Mouse (Mus musculus) embryo, embryonic 10.5 days (tissue): Measurements from ENCODE around the gene Cblb.

ENCODE experiments used
- DNase-seq: peaks from one replicate; pipeline ENCODE4 v3.0.0-alpha.2; 2015; ENCODE audit warnings: low spot score

The Cblb gene

GRCm38 (mm10) chr16:52210844-52211606 is 180.0 kb downstream of the Cblb start:
- no peak for DNase-seq

GRCm38 (mm10) chr16:52219069-52219468 is 188.0 kb downstream of the Cblb start:
- DNase-seq: peak; percentile 74

- no peak for DNase-seq
Observed at GRCm38 (mm10) chr16:52222896-52223295, 191.9 kb downstream of the Cblb start.

- DNase-seq: no peak
Observed at GRCm38 (mm10) chr16:52229446-52229845, 198.4 kb downstream of the Cblb start.

- no peak for DNase-seq
Observed at GRCm38 (mm10) chr16:52229930-52230329, 198.9 kb downstream of the Cblb start.

GRCm38 (mm10) chr16:52242144-52242543 is 211.1 kb downstream of the Cblb start:
- DNase-seq: peak; percentile 45

GRCm38 (mm10) chr16:52243421-52243973 is 212.5 kb downstream of the Cblb start:
- DNase-seq: peak; percentile 14

- DNase-seq: no peak
Observed at GRCm38 (mm10) chr16:52250196-52250595, 219.2 kb downstream of the Cblb start.

GRCm38 (mm10) chr16:52250935-52251334 is 219.9 kb downstream of the Cblb start:
- no peak for DNase-seq
